Mouse (Mus musculus) heart, postnatal 0 days (tissue): ENCODE data around the gene Stmnd1. TPM values are rescaled to one million over a fixed set of nuclear protein-coding genes. Genes with fewer than 3 reads are reported as not detected.
"Not testable (repeated sequence)": the region's sequence is repeated elsewhere in the genome, so short reads cannot be mapped to it uniquely, and the experiment has no call there.

ENCODE experiments used
- ATAC-seq: fragments of 200-750 bp; cut with Nextera tagmentation; 2 replicates; pipeline ENCODE4 v1.8.0; 2017; ENCODE audit warnings: low read depth, moderate number of reproducible peaks, moderate library complexity; ENCODE audit not compliant: insufficient read depth
- DNase-seq: peaks from one replicate; pipeline ENCODE4 v3.0.0-alpha.2; 2016; ENCODE audit warnings: low spot score
- H3K27ac ChIP-seq: fragments of 300-500 bp; sonication (generic); 2 replicates; pipeline ENCODE4 v1.5.1; 2014; ENCODE audit warnings: low read depth, mild to moderate bottlenecking
- H3K27me3 ChIP-seq: fragments of 300-500 bp; sonication (generic); 2 replicates; pipeline ENCODE4 v1.6.1; 2014; ENCODE audit warnings: low read length, mixed read lengths; ENCODE audit not compliant: control insufficient read depth, insufficient read depth
- H3K36me3 ChIP-seq: fragments of 300-500 bp; sonication (generic); replicated peaks from 2 replicates; pipeline ENCODE4 v1.6.1; 2014; ENCODE audit warnings: low read length, mixed read lengths; ENCODE audit not compliant: control insufficient read depth, insufficient read depth
- H3K4me1 ChIP-seq: fragments of 300-500 bp; sonication (generic); 2 replicates; pipeline ENCODE4 v1.6.1; 2014; ENCODE audit warnings: antibody characterized with exemption; ENCODE audit not compliant: control insufficient read depth, insufficient read depth
- H3K4me2 ChIP-seq: fragments of 300-500 bp; sonication (generic); 2 replicates; pipeline ENCODE4 v1.6.1; 2014; ENCODE audit warnings: low read depth, mild to moderate bottlenecking, low read length, moderate library complexity
- H3K4me3 ChIP-seq: fragments of 300-500 bp; sonication (generic); 2 replicates; pipeline ENCODE4 v1.5.1; 2014; ENCODE audit warnings: low read depth, low read length
- H3K9ac ChIP-seq: fragments of 300-500 bp; sonication (generic); replicated peaks from 2 replicates; pipeline ENCODE4 v1.6.1; 2014; ENCODE audit warnings: low read depth, low read length, mixed read lengths
- H3K9me3 ChIP-seq: fragments of 300-500 bp; sonication (generic); replicated peaks from 2 replicates; pipeline ENCODE4 v1.6.1; 2016; ENCODE audit warnings: low read length; ENCODE audit not compliant: control insufficient read depth
- CTCF ChIP-seq: IDR thresholded peaks from 2 replicates; pipeline ENCODE4 v1.5.1; 2016; ENCODE audit warnings: antibody characterized with exemption, control low read depth, low read depth
- EP300 ChIP-seq: IDR thresholded peaks from 2 replicates; pipeline ENCODE4 v1.6.1; 2016; ENCODE audit warnings: antibody characterized with exemption, low read depth
- WGBS: fragments of 180-500 bp; shearing (Covaris S2); extraction: QIAGEN DNeasy Blood & Tissue Kit; methylation state at CpG from one replicate; pipeline ENCODE4 v1.1.7; 2014; 5-methylcytosine and 5-hydroxymethylcytosine counted together
- polyA plus RNA-seq: library from polyadenylated mRNA; unstranded; fragments of >200 nt; fragmentation: Nextera tagmentation; extraction: Ambion mirVana; gene quantifications from 2 replicates; pipeline ENCODE4 v1.2.1, GENCODE M21; 2015
- total RNA-seq: library from RNA; depleted of rRNA; stranded (reverse); fragments of >200 nt; gene quantifications from 2 replicates; pipeline ENCODE4 v1.2.3, GENCODE M21; 2014; ENCODE audit warnings: low replicate concordance; rRNA removed

The Stmnd1 gene
- total RNA-seq (not detected in 2 replicates), polyA plus RNA-seq (0.52 and 0.69 TPM in 2 replicates)

- Histone ChIP-seq H3K9me3 (no peaks in the 10 kb centered on the region), H3K4me1 (peaks cover 6% of the 10 kb centered on the region; the same call in 1 of the 2 replicates), H3K27ac (peak within 1 kb of the TSS; percentile 46), H3K27me3 (no peaks in the 10 kb centered on the region), H3K4me2 (peak within 1 kb of the TSS; percentile 63), H3K36me3 (no peaks in the 10 kb centered on the region), H3K4me3 (peak within 1 kb of the TSS; percentile 29), H3K9ac (no peak within 1 kb of the TSS)
- 11% methylated on average over 8 of the region's 8 CpGs for WGBS
- ATAC-seq = peak; percentile 64
- peak; percentile 45 for DNase-seq
- no peak for TF ChIP-seq EP300
- TF ChIP-seq CTCF = no peak
These were observed at the start of gene Stmnd1 for GRCm38 (mm10) chr13:46273453-46274110. Gene Stmnd1, plus strand, starts transcription at chr13:46273721.

- 33% methylated on average over 2 of the region's 2 CpGs for WGBS
- TF ChIP-seq EP300 = 0 out of 2 replicates have a peak, but pooled peaks have one; percentile 26
- TF ChIP-seq CTCF = no peak
- no peaks in the 10 kb centered on the region for H3K9me3 ChIP-seq
- no peak overlapping the region for H3K9ac ChIP-seq
- peak; percentile 78 for ATAC-seq
- DNase-seq = peak; percentile 79
- peak overlapping the region; percentile 65 for H3K27ac ChIP-seq
- H3K4me3 ChIP-seq = no peak overlapping the region
- H3K4me2 ChIP-seq = no peak overlapping the region
- peaks cover 22% of the 10 kb centered on the region for H3K4me1 ChIP-seq
- H3K27me3 ChIP-seq = no peaks in the 10 kb centered on the region
- H3K36me3 ChIP-seq = no peaks in the 10 kb centered on the region
These were observed 46.6 kb upstream of the Stmnd1 start for GRCm38 (mm10) chr13:46226956-46227355.

GRCm38 (mm10) chr13:46227486-46227885, 46.0 kb upstream of the Stmnd1 start:
- Histone ChIP-seq H3K36me3 (no peaks in the 10 kb centered on the region), H3K4me2 (no peak overlapping the region), H3K27me3 (no peaks in the 10 kb centered on the region), H3K9me3 (no peaks in the 10 kb centered on the region), H3K4me3 (no peak overlapping the region), H3K27ac (peak overlapping the region; percentile 65; the same call in 1 of the 2 replicates), H3K9ac (no peak overlapping the region), H3K4me1 (peaks cover 22% of the 10 kb centered on the region)
- TF ChIP-seq CTCF (no peak), EP300 (no peak)
- WGBS = 90% methylated on average over 4 of the region's 4 CpGs
- DNase-seq = no peak
- no peak; the same call in 1 of the 2 replicates for ATAC-seq

GRCm38 (mm10) chr13:46228750-46229149, 44.8 kb upstream of the Stmnd1 start:
- WGBS = 78% methylated on average over 1 of the region's 1 CpGs
- H3K27ac ChIP-seq = not testable (repeated sequence)

GRCm38 (mm10) chr13:46231514-46232085, 41.9 kb upstream of the Stmnd1 start:
- H3K27ac ChIP-seq = peak overlapping the region; percentile 86
- 39% methylated on average over 5 of the region's 5 CpGs for WGBS
- H3K4me3 ChIP-seq = no peak overlapping the region
- peak; percentile 85 for ATAC-seq
- H3K9ac ChIP-seq = no peak overlapping the region
- H3K9me3 ChIP-seq = no peaks in the 10 kb centered on the region
- peaks cover 20% of the 10 kb centered on the region for H3K4me1 ChIP-seq
- no peaks in the 10 kb centered on the region for H3K36me3 ChIP-seq
- H3K4me2 ChIP-seq = no peak overlapping the region
- peak; percentile 92 for DNase-seq
- TF ChIP-seq EP300 (peak; percentile 51; the same call in 1 of the 2 replicates), CTCF (no peak)
- no peaks in the 10 kb centered on the region for H3K27me3 ChIP-seq

More at GRCm38 (mm10) chr13:46228750-46229149, 44.8 kb upstream of the Stmnd1 start:
- DNase-seq, H3K9ac ChIP-seq, H3K4me3 ChIP-seq, H3K36me3 ChIP-seq, H3K9me3 ChIP-seq, ATAC-seq, H3K27me3 ChIP-seq, H3K4me2 ChIP-seq: not testable (repeated sequence)
- H3K4me1 ChIP-seq = peaks cover 22% of the 10 kb centered on the region
